Mouse (Mus musculus) ES-E14 (cell line): Measurements from ENCODE around the gene Abcc2.

Experiments used
- CHD2 ChIP-seq: IDR thresholded peaks from 2 replicates; pipeline ENCODE4 v1.6.1; 2014; ENCODE audit warnings: mild to moderate bottlenecking, low read depth, low read length, inconsistent platforms
- MAFK ChIP-seq: IDR thresholded peaks from 2 replicates; pipeline ENCODE4 v1.6.1; 2014; ENCODE audit warnings: mild to moderate bottlenecking, low read depth, low read length, inconsistent platforms; ENCODE audit not compliant: insufficient read depth
- ZC3H11A ChIP-seq: IDR thresholded peaks from 2 replicates; pipeline ENCODE4 v1.6.1; 2012; ENCODE audit warnings: low read depth, mild to moderate bottlenecking, inconsistent platforms, low read length, borderline replicate concordance

GRCm38 (mm10) chr19:43884668-43885498 is 102.9 kb downstream of the Abcc2 start:
- TF ChIP-seq ZC3H11A, result no peak
- no peak for TF ChIP-seq MAFK
- TF ChIP-seq CHD2, result no peak
